In the genomic region with DNA sequence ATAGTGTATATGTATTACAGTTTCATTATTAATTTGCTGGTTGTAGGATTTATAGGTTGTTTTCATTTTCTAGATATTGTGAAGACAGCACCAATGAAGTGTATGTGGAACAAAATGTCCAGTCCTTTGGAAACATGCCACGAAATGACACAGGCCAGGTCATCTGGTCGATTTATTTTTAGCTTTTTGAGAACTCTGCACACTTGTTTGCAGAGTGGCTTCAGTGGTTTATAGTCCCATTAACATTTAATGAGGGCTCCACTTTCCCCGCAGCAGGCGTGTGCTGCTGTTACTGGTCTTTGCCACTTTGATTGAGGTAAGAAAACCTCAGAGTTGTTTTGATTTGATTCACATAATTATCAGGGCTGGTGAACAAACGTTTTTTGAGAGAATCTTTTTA, we compare ENCODE assay signal across 17 mouse cellular contexts.
DNase-seq lines count a peak whose midpoint lies in the region; ATAC-seq and TF ChIP-seq lines count a peak whose summit lies in the region.
"Had no signal": no experiment of that assay in that cellular context is flagged by ENCODE, and none has a peak within 500 bp of the region (broad histone marks: within the 10 kb centered on the region; RNA-seq: fewer than 3 reads in every experiment).

No protein-coding gene starts in this region.

- no peak for TF ChIP-seq POLR2A in lung, adult 2 months (IDR thresholded peaks at IDR 0.05; ENCODE audit: borderline replicate concordance, extremely low read depth, low read depth, low read length)

- TF ChIP-seq CTCF in lung, embryonic 14.5 days (IDR thresholded peaks at IDR 0.05; ENCODE audit: low read depth): no peak
- no peak for TF ChIP-seq CTCF in lung, adult 2 months (IDR thresholded peaks at IDR 0.05; ENCODE audit: insufficient read depth, low read length)

- H3K36me3 ChIP-seq in heart, embryonic 10.5 days: no peaks in the 10 kb centered on the region
- no peaks in the 10 kb centered on the region for H3K36me3 ChIP-seq in lung, embryonic 14.5 days (ENCODE audit: insufficient read depth)
- H3K36me3 ChIP-seq: midbrain, embryonic 15.5 days; stomach, embryonic 15.5 days had no signal

- H3K9me3 ChIP-seq in heart, embryonic 10.5 days: no peaks in the 10 kb centered on the region
- H3K9me3 ChIP-seq in lung, embryonic 14.5 days (ENCODE audit: low read depth, low read length): no peaks in the 10 kb centered on the region
- H3K9me3 ChIP-seq: midbrain, embryonic 15.5 days; stomach, embryonic 15.5 days had no signal

- H3K4me3 ChIP-seq in heart, embryonic 10.5 days: no peak overlapping the region
- no peak overlapping the region for H3K4me3 ChIP-seq in lung, embryonic 14.5 days (ENCODE audit: low read depth, low read length)
- H3K4me3 ChIP-seq in lung, adult 2 months (replicated peaks; ENCODE audit: extremely low read depth, low read depth, low read length): no peak overlapping the region
- H3K4me3 ChIP-seq: midbrain, embryonic 15.5 days; stomach, embryonic 15.5 days had no signal

- intact Hi-C loops in heart, postnatal 10 days (cut with DNase I): no loop called here

- H3K27ac ChIP-seq in heart, embryonic 10.5 days: no peak overlapping the region
- no peak overlapping the region for H3K27ac ChIP-seq in lung, embryonic 14.5 days (ENCODE audit: low read depth)
- H3K27ac ChIP-seq: hindbrain, postnatal 0 days; midbrain, embryonic 15.5 days; stomach, embryonic 15.5 days had no signal

- H3K4me2 ChIP-seq in lung, embryonic 14.5 days: no peak overlapping the region
- H3K4me2 ChIP-seq: liver, embryonic 11.5 days; midbrain, embryonic 15.5 days; stomach, embryonic 15.5 days had no signal

- no peak overlapping the region for H3K9ac ChIP-seq in lung, embryonic 14.5 days
- H3K9ac ChIP-seq: forebrain, postnatal 0 days; midbrain, embryonic 15.5 days; stomach, embryonic 15.5 days had no signal

- H3K4me1 ChIP-seq in heart, embryonic 10.5 days: no peaks in the 10 kb centered on the region
- H3K4me1 ChIP-seq in lung, embryonic 14.5 days (ENCODE audit: insufficient read depth): 0 out of 2 replicates have a peak, but pooled peaks cover 6% of the 10 kb centered on the region
- no peaks in the 10 kb centered on the region for H3K4me1 ChIP-seq in lung, adult 2 months (ENCODE audit: control insufficient read depth, insufficient read depth, low read length)
- H3K4me1 ChIP-seq: stomach, embryonic 15.5 days had no signal

- DNase-seq in heart, adult 11 months: peak; percentile 90
- no peak for DNase-seq in heart, embryonic 10.5 days (ENCODE audit: low spot score)
- peak; percentile 74 for DNase-seq in lung, embryonic 14.5 days
- no peak for DNase-seq in lung, adult 2 months
- DNase-seq in heart, postnatal 10 days: peak; percentile 65 to 68
- DNase-seq in skeletal muscle tissue, adult 2 months (ENCODE audit: low read depth, low spot score): peak; percentile 24
- DNase-seq in layer of hippocampus, adult 9-10 months (ENCODE audit: low spot score): no peak
- DNase-seq in layer of hippocampus, postnatal 14 days (ENCODE audit: low spot score in 2 of 2): no peak
- DNase-seq: adrenal gland, adult 2 months; cerebellum, adult 9-11 months; embryo, embryonic 11 days; forebrain, postnatal 0 days; thymus, postnatal 25 days had no signal

- WGBS in heart, embryonic 10.5 days: 35% methylated on average over 5 of the region's 5 CpGs
- 26% methylated on average over 5 of the region's 5 CpGs for WGBS in lung, embryonic 14.5 days
- 38% methylated on average over 5 of the region's 5 CpGs for WGBS in lung, adult 2 months

- no peaks in the 10 kb centered on the region for H3K27me3 ChIP-seq in heart, embryonic 10.5 days (ENCODE audit: insufficient read depth, poor library complexity, severe bottlenecking)
- H3K27me3 ChIP-seq in lung, embryonic 14.5 days (ENCODE audit: insufficient read depth, low read length): no peaks in the 10 kb centered on the region
- H3K27me3 ChIP-seq: midbrain, embryonic 15.5 days; stomach, embryonic 15.5 days had no signal

- ATAC-seq in lung, embryonic 14.5 days (ENCODE audit: insufficient read depth): no peak
- ATAC-seq: forebrain, postnatal 0 days; hindbrain, postnatal 0 days; midbrain, embryonic 15.5 days had no signal

Comparison
In these comparisons a context has a peak if more than half of its experiments do, and no peak if none do; other contexts are left out.
1. DNase-seq: peak in heart, adult 11 months (single experiment), lung, embryonic 14.5 days (single experiment), heart, postnatal 10 days (2 of 2) and skeletal muscle tissue, adult 2 months (single experiment); none in heart, embryonic 10.5 days (single experiment), lung, adult 2 months (single experiment), layer of hippocampus, adult 9-10 months (single experiment) and layer of hippocampus, postnatal 14 days (0 of 2).